Mouse (Mus musculus): ENCODE results near the gene Prss46.

GRCm38 (mm10) chr9:110813789-110814188 is 30.5 kb upstream of the Prss46 start, which contains the start of gene Prss44:
- TF ChIP-seq CTCF (IDR thresholded peaks at IDR 0.05; ENCODE audit: low read depth, low read length) (no peak), POLR2A (IDR thresholded peaks at IDR 0.05; ENCODE audit: insufficient read depth, low read length) (no peak), EP300 (IDR thresholded peaks at IDR 0.05; ENCODE audit: insufficient read depth, low read depth, low read length) (no peak)
